Mouse (Mus musculus) heart, embryonic 15.5 days (tissue): ENCODE data around the gene Kri1. TPM values are rescaled to one million over a fixed set of nuclear protein-coding genes. Genes with fewer than 3 reads are reported as not detected.
"Not testable (repeated sequence)": the region's sequence is repeated elsewhere in the genome, so short reads cannot be mapped to it uniquely, and the experiment has no call there.

Experiments
- ATAC-seq: fragments of 200-750 bp; cut with Nextera tagmentation; replicated peaks from 2 replicates; pipeline ENCODE4 v1.8.0; 2017; ENCODE audit warnings: low read depth, moderate TSS enrichment; ENCODE audit not compliant: insufficient number of reproducible peaks, insufficient read depth, low FRiP score
- H3K27ac ChIP-seq: fragments of 300-500 bp; sonication (generic); 2 replicates; pipeline ENCODE4 v1.5.1; 2015; ENCODE audit warnings: mild to moderate bottlenecking, inconsistent platforms
- H3K27me3 ChIP-seq: fragments of 300-500 bp; sonication (generic); 2 replicates; pipeline ENCODE4 v1.6.1; 2015; ENCODE audit warnings: inconsistent platforms
- H3K36me3 ChIP-seq: fragments of 300-500 bp; sonication (generic); 2 replicates; pipeline ENCODE4 v1.6.1; 2015; ENCODE audit warnings: mild to moderate bottlenecking, inconsistent platforms
- H3K4me1 ChIP-seq: fragments of 300-500 bp; sonication (generic); replicated peaks from 2 replicates; pipeline ENCODE4 v1.6.1; 2015; ENCODE audit warnings: inconsistent platforms
- H3K4me2 ChIP-seq: fragments of 300-500 bp; sonication (generic); 2 replicates; pipeline ENCODE4 v1.6.1; 2015; ENCODE audit warnings: inconsistent platforms, mild to moderate bottlenecking, moderate library complexity
- H3K4me3 ChIP-seq: fragments of 300-500 bp; sonication (generic); 2 replicates; pipeline ENCODE4 v1.5.1; 2015; ENCODE audit warnings: mild to moderate bottlenecking, inconsistent platforms
- H3K9ac ChIP-seq: fragments of 300-500 bp; sonication (generic); 2 replicates; pipeline ENCODE4 v1.6.1; 2015; ENCODE audit warnings: mild to moderate bottlenecking, inconsistent platforms
- H3K9me3 ChIP-seq: fragments of 300-500 bp; sonication (generic); replicated peaks from 2 replicates; pipeline ENCODE4 v1.6.1; 2016; ENCODE audit warnings: inconsistent platforms
- WGBS: fragments of 180-500 bp; shearing (Covaris S2); methylation state at CpG from one replicate; pipeline ENCODE4 v1.1.7; 2015; ENCODE audit warnings: mixed read lengths; 5-methylcytosine and 5-hydroxymethylcytosine counted together
- polyA plus RNA-seq: library from polyadenylated mRNA; unstranded; fragments of >200 nt; fragmentation: Nextera tagmentation; extraction: Ambion mirVana; gene quantifications from 2 replicates; pipeline ENCODE4 v1.2.1, GENCODE M21; 2015

Gene Kri1
- polyA plus RNA-seq, 1 experiment from 2014 or later, result 10.4 TPM

DNA sequence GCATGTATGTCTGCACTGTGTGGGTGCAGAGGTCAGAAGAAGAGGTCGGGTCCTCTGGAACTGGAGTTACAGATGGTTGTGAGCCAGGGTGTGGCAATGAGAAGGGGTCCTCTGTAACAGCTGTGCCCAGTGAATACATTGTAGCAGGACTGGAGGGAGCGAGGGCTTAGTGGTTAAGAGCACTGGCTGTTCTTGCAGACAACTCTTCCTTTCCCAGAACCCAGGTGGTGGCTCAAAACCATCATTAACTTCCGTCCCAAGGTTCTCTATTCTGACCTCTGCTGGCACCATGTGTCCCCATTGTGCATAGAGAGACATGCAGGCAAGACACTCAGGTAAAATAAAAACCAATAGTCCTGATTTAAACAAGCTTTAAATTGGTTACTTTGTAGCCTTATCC lies 39.8 kb upstream of the Kri1 start:
- ATAC-seq, result no peak
- Histone ChIP-seq H3K9ac (no peak overlapping the region), H3K4me3 (no peak overlapping the region), H3K4me2 (no peak overlapping the region), H3K4me1 (peaks cover 55% of the 10 kb centered on the region), H3K36me3 (peaks cover 5% of the 10 kb centered on the region; the same call in 1 of the 2 replicates), H3K27me3 (no peaks in the 10 kb centered on the region), H3K9me3 (no peaks in the 10 kb centered on the region), H3K27ac (peak overlapping the region; percentile 61; the same call in 1 of the 2 replicates)
- WGBS, result 64% methylated on average over 3 of the region's 3 CpGs

DNA sequence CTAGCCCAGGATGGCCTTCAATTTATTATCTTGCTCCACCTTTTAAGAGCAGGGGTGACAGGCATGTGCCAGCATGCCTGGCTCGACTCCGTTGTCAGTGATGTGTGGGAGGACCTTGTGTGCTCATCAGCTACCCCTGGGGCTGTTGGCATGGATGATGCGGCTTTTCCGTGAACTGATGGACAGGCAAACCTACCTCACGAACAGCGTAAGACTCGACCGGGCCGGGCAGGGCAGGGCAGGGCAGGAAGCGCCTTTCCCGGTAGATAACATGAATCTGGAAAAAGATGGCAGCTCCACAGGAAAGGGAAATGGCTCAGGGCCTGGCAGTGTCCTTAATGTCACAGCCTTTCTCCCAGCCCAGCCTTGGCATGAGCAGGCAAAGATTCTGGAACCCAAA lies 36.5 kb upstream of the Kri1 start:
- WGBS, result 81% methylated on average over 11 of the region's 11 CpGs

DNA sequence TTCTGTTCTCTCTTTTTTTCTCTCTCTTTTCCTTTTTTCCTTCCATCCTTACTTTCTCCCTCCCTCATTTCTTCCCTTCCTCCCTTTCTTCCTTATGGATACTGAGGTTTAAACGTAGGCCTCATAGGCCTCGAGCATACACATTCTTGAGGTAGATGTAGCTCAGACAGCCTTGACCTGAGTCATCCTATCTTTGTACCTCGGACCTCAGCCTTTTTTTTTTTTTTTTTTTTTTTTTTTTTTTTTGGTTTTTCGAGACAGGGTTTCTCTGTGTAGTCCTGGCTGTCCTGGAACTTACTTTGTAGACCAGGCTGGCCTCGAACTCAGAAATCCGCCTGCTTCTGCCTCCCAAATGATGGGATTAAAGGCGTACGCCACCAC lies 35.1 kb upstream of the Kri1 start:
- WGBS, result 84% methylated on average over 8 of the region's 8 CpGs
- not testable (repeated sequence) for H3K9me3 ChIP-seq, H3K9ac ChIP-seq, H3K27me3 ChIP-seq, ATAC-seq, H3K4me3 ChIP-seq, H3K36me3 ChIP-seq, H3K27ac ChIP-seq
- Histone ChIP-seq H3K4me1 (peaks cover 40% of the 10 kb centered on the region), H3K4me2 (0 out of 2 replicates have a peak overlapping the region, but pooled peaks have one; percentile 86)

More for the DNA sequence above, 36.5 kb upstream of the Kri1 start:
- Histone ChIP-seq H3K4me1 (peaks cover 50% of the 10 kb centered on the region), H3K9me3 (no peaks in the 10 kb centered on the region), H3K4me2 (no peak overlapping the region), H3K4me3 (no peak overlapping the region), H3K27me3 (no peaks in the 10 kb centered on the region), H3K36me3 (peaks cover 5% of the 10 kb centered on the region; the same call in 1 of the 2 replicates), H3K27ac (no peak overlapping the region), H3K9ac (no peak overlapping the region)
- ATAC-seq, result no peak

DNA sequence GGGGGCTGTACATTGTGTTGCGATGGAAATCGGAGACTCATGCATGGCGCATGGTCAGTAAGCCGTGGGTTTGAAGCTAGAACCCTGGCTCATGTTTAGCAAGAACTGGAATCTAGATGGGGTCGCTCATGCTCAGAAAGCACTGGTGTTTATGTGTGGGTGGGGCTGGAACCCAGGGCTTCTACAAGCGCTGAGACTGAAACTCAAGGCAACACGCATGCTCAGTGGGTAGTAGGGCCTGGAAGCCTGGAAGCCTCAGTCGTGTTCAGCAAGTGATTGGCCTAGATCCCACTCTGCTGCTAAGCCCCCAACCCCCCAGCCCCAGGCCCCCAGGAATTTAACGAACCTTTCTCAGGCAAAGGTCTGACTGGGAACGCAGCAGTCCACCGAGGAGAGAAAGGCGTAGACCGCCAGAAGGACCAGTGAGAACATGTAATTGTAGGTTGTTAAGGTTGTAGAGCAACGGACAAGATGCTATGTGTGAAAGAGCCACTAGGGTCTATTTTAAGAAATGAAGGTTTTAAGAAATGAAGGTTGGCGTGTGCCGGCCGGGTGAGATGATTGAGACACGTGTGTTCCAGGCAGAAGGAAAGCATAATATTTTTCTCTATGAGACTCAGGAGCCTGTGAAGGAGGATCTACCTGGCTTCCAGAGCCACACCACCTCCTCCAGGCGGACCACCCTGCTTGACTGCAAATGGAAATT lies 34.6 kb upstream of the Kri1 start:
- Histone ChIP-seq H3K9ac (peak overlapping the region; percentile 77; the same call in 1 of the 2 replicates), H3K4me2 (peak overlapping the region; percentile 86), H3K4me1 (peaks cover 36% of the 10 kb centered on the region), H3K4me3 (peak overlapping the region; percentile 84), H3K9me3 (no peaks in the 10 kb centered on the region), H3K27ac (peak overlapping the region; percentile 78), H3K27me3 (no peaks in the 10 kb centered on the region), H3K36me3 (peaks cover 5% of the 10 kb centered on the region; the same call in 1 of the 2 replicates)
- WGBS, result 65% methylated on average over 19 of the region's 19 CpGs
- no peak for ATAC-seq

DNA sequence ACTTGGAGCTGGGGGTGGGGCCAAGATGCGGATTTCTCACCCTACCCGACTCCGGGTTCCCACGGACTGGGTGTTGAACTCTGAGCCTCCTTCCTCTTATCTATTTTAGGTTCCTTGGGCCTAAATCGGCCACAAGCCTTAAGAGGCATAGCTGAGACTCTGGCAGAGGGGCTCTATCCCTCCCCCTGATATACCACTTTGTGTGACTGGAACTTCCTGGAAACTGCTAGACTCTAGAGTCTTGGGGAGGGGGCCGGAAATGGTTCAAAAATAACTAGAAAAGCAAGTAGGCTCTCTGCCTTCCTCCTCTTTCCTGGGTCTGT lies 33.7 kb upstream of the Kri1 start:
- peak overlapping the region; percentile 84 for H3K4me3 ChIP-seq
- H3K36me3 ChIP-seq, result peaks cover 5% of the 10 kb centered on the region; the same call in 1 of the 2 replicates
- WGBS, result 7% methylated on average over 6 of the region's 6 CpGs
- peak overlapping the region; percentile 77 for H3K9ac ChIP-seq
- peak overlapping the region; percentile 86 for H3K4me2 ChIP-seq
- peak overlapping the region; percentile 78 for H3K27ac ChIP-seq
- H3K4me1 ChIP-seq, result peaks cover 32% of the 10 kb centered on the region
- H3K27me3 ChIP-seq, result no peaks in the 10 kb centered on the region
- ATAC-seq, result 0 out of 2 replicates have a peak, but pooled peaks have one; percentile 14
- no peaks in the 10 kb centered on the region for H3K9me3 ChIP-seq

DNA sequence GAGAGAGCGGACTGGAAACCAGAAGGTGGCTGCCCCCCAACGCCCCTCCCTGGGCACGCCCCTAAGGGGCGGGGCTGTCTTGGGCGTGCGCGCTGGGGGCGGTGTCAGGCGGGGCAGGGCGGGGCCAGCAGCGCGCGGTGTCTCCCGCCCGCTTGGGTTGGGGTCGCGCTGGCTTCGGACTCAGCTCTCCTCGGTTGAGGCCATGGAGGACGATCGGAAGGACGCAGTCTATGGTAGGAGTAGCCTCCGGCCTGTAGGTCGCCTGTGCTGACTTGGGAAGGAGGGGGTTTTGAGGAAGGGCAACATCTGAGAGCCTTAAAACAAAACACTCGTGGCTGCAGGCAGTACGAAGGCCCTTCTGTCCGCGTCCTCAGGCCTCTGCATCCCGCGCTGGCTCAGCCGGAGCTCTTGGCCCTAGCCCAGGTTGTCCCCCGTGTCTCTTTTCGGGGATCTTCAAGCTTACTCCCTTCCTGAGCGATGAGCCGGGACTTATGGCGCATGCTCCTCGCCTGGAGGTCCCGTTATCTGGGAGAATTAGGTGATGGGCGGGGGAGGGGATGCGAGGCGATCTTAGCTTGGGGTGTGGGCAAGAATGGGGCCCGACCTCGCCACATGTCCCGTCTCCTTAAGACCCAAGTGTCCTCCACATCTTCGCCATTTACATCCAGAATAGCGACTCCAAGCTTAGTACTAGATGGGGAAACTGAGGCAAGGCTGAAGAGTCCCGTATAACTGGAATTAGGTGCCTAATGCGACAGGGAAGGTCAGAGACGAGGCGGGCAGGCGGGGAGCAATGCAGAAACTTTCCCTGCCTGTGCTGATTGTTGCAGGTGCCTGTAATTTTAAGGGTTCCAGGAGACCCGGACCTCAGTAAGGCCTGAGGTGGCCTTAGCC lies 33.1 kb upstream of the Kri1 start, which contains the start of gene Slc44a2:
Gene Slc44a2, plus strand, starts transcription at position 80 of the 894 bp plus-strand sequence.
- peak within 1 kb of the TSS; percentile 86 for H3K4me2 ChIP-seq
- under 1% methylated on average over 52 of the region's 52 CpGs for WGBS
- H3K4me3 ChIP-seq, result peak within 1 kb of the TSS; percentile 84
- ATAC-seq, result peak; percentile 93
- peak within 1 kb of the TSS; percentile 78 for H3K27ac ChIP-seq
- peaks cover 5% of the 10 kb centered on the region; the same call in 1 of the 2 replicates for H3K36me3 ChIP-seq
- peak within 1 kb of the TSS; percentile 77 for H3K9ac ChIP-seq
- H3K27me3 ChIP-seq, result no peaks in the 10 kb centered on the region
- H3K9me3 ChIP-seq, result no peaks in the 10 kb centered on the region
- H3K4me1 ChIP-seq, result peaks cover 32% of the 10 kb centered on the region

DNA sequence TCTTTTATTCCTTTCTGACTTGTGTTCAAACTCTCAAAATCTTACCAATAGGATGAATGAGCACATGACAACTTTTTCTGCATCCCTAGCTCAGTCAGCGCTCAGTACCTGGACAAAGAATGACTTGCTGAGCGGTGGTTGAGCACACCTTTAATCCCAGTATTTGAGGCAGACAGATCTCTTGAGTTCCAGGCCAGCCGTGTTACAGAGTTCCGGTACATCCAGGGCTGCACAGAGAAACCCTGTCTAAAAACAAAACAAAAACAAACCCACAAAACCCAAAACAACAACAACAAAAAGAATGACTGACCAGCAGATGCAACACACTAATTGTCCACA lies 32.5 kb upstream of the Kri1 start:
- peak overlapping the region; percentile 77 for H3K9ac ChIP-seq
- H3K27ac ChIP-seq, result no peak overlapping the region
- peak overlapping the region; percentile 84 for H3K4me3 ChIP-seq
- no peaks in the 10 kb centered on the region for H3K27me3 ChIP-seq
- 32% methylated on average over 4 of the region's 4 CpGs for WGBS
- H3K9me3 ChIP-seq, result no peaks in the 10 kb centered on the region
- peak overlapping the region; percentile 86 for H3K4me2 ChIP-seq
- peaks cover 5% of the 10 kb centered on the region; the same call in 1 of the 2 replicates for H3K36me3 ChIP-seq
- no peak; the same call in 1 of the 2 replicates for ATAC-seq
- peaks cover 32% of the 10 kb centered on the region for H3K4me1 ChIP-seq

DNA sequence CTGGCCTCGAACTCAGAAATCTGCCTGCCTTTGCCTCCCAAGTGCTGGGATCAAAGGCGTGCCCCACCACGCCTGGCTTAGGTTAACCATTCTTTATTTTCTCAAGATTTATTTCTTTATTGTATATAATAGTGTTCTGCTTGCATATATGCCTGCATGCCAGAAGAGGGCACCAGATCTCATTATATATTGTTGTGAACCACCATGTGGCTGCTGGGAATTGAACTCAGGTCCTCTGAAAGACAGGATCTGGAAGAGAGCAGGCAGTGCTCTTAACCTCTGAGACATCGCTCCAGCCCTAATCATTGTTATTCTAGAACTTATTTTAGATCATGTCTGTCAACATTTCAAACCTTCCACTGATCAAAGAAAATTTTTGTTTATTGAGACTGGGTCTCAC lies 31.7 kb upstream of the Kri1 start:
- WGBS, result 92% methylated on average over 4 of the region's 4 CpGs
- no peaks in the 10 kb centered on the region for H3K36me3 ChIP-seq
- no peaks in the 10 kb centered on the region for H3K9me3 ChIP-seq
- no peaks in the 10 kb centered on the region for H3K27me3 ChIP-seq
- no peak overlapping the region for H3K9ac ChIP-seq
- H3K4me3 ChIP-seq, result no peak overlapping the region
- no peak overlapping the region for H3K4me2 ChIP-seq
- no peak overlapping the region for H3K27ac ChIP-seq
- ATAC-seq, result no peak
- peaks cover 30% of the 10 kb centered on the region for H3K4me1 ChIP-seq

DNA sequence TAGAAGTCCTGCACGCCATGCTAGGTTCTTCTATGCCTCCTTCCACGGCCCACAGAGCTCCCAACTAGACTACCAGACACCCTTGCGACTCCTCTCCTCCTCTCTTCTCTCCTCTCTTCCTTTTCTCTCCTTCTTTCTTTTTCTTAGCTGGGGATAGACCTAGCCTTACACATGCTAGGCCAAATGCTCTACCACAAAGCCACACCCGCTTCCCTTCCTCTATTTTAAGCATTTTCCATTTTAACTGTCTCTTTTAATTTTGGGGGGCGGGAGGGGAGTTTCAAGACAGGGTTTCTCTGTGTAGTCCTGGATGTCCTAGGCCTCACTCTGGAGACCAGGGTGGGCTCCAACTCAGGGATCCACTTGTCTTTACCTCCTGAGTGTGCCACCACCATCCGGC lies 31.0 kb upstream of the Kri1 start:
- H3K9me3 ChIP-seq, result no peaks in the 10 kb centered on the region
- H3K36me3 ChIP-seq, result no peaks in the 10 kb centered on the region
- no peak for ATAC-seq
- H3K4me1 ChIP-seq, result peaks cover 29% of the 10 kb centered on the region
- H3K4me2 ChIP-seq, result no peak overlapping the region
- H3K4me3 ChIP-seq, result no peak overlapping the region
- H3K27ac ChIP-seq, result no peak overlapping the region
- H3K27me3 ChIP-seq, result no peaks in the 10 kb centered on the region
- no peak overlapping the region for H3K9ac ChIP-seq
- 84% methylated on average over 6 of the region's 6 CpGs for WGBS

DNA sequence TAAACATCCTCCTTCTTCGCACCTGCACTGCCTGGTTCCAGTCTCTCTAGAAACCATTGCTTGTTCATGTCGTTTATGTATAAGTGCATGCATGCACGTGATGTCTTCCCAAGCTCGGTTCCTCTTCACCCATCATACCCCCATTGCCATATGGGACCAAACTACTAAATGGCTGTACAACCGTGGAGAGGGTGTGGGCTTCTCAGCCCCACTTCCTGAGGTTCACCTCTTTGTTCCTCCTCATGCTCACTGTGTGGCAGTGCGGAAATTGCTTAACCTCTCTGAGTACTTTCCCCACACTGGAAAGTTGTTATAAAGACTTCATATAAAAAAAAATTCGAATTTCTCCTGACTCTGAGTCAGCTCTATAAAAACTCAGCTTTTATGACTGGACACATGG lies 28.9 kb upstream of the Kri1 start:
- 72% methylated on average over 7 of the region's 7 CpGs for WGBS
- Histone ChIP-seq H3K4me3 (no peak overlapping the region), H3K36me3 (no peaks in the 10 kb centered on the region), H3K9ac (no peak overlapping the region), H3K4me1 (peaks cover 17% of the 10 kb centered on the region), H3K9me3 (no peaks in the 10 kb centered on the region), H3K4me2 (no peak overlapping the region), H3K27ac (no peak overlapping the region), H3K27me3 (peaks cover 12% of the 10 kb centered on the region)
- no peak for ATAC-seq

DNA sequence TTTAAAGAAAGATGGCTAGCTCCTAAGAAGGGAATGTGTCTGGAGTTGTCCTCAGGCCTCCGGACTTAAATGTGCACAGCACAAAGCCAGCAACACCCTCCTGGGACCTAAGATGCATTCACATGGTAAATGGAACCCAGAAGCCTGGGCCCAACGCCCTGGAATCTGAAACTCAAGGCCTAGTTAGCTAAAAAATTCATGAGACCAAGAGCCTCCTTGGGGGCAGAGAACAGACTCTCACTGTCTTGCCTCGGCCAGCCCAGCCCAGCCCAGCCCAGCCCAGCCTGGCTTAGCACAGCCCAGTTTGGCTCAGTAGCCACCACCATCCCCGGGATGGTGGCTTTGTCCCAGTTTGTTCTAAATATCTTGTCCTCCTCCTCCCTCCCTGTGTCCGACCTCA lies 27.7 kb upstream of the Kri1 start:
- Histone ChIP-seq H3K9me3 (no peaks in the 10 kb centered on the region), H3K36me3 (no peaks in the 10 kb centered on the region), H3K4me2 (no peak overlapping the region), H3K4me1 (peaks cover 10% of the 10 kb centered on the region), H3K27me3 (peaks cover 17% of the 10 kb centered on the region), H3K4me3 (no peak overlapping the region), H3K9ac (no peak overlapping the region), H3K27ac (no peak overlapping the region)
- no peak for ATAC-seq
- WGBS, result 53% methylated on average over 5 of the region's 5 CpGs
